Mouse (Mus musculus) splenic B cell, adult 2 months (primary cell): ENCODE measurements at regions not wholly inside any gene's neighbourhood (a gene's known extent, or its start where the extent isn't known, plus 50 kb on each side); places are given as distances from the start of the nearest gene placed in this dataset.

Experiments used
- DNase-seq: peaks from one replicate; pipeline ENCODE4 v3.0.0-alpha.2; 2011; ENCODE audit warnings: low read depth, low spot score
- H3K27me3 ChIP-seq: 2 replicates; pipeline ENCODE4 v1.6.1; 2012; ENCODE audit warnings: mild to moderate bottlenecking, low read length, moderate library complexity, mixed read lengths; ENCODE audit not compliant: control insufficient read depth, poor library complexity, insufficient read depth, severe bottlenecking
- H3K36me3 ChIP-seq: 2 replicates; pipeline ENCODE4 v1.6.1; 2012; ENCODE audit warnings: mild to moderate bottlenecking, low read length, moderate library complexity, mixed read lengths; ENCODE audit not compliant: control insufficient read depth, poor library complexity, insufficient read depth, severe bottlenecking

- H3K27me3 ChIP-seq = no peaks in the 10 kb centered on the region
- no peaks in the 10 kb centered on the region for H3K36me3 ChIP-seq
- no peak for DNase-seq
Measured at GRCm38 (mm10) chr16:52744720-52745119, 290.8 kb upstream of the Alcam start.

- H3K36me3 ChIP-seq = no peaks in the 10 kb centered on the region
- no peak for DNase-seq
Measured at GRCm38 (mm10) chr16:52742166-52742565, 288.3 kb upstream of the Alcam start.

GRCm38 (mm10) chr16:52726120-52726844 lies 272.4 kb upstream of the Alcam start:
- Histone ChIP-seq H3K27me3 (no peaks in the 10 kb centered on the region), H3K36me3 (no peaks in the 10 kb centered on the region)
- DNase-seq = no peak

More at GRCm38 (mm10) chr16:52742166-52742565, 288.3 kb upstream of the Alcam start:
- H3K27me3 ChIP-seq = no peaks in the 10 kb centered on the region

- Histone ChIP-seq H3K27me3 (0 out of 2 replicates have a peak, but pooled peaks cover 2% of the 10 kb centered on the region), H3K36me3 (no peaks in the 10 kb centered on the region)
- DNase-seq = no peak
Measured at GRCm38 (mm10) chr16:52718231-52718932, 264.5 kb upstream of the Alcam start.

- no peak for DNase-seq
- H3K36me3 ChIP-seq = no peaks in the 10 kb centered on the region
- no peaks in the 10 kb centered on the region for H3K27me3 ChIP-seq
Measured at GRCm38 (mm10) chr16:52690272-52690671, 236.4 kb upstream of the Alcam start.

GRCm38 (mm10) chr16:52654825-52655224 lies 201.0 kb upstream of the Alcam start:
- H3K27me3 ChIP-seq = no peaks in the 10 kb centered on the region
- no peak for DNase-seq
- no peaks in the 10 kb centered on the region for H3K36me3 ChIP-seq
